Mouse (Mus musculus) urinary bladder, adult 2 months (tissue): ENCODE measurements at regions not wholly inside any gene's neighbourhood (a gene's known extent, or its start where the extent isn't known, plus 50 kb on each side); places are given as distances from the start of the nearest gene placed in this dataset.

Experiments
- DNase-seq: peaks from one replicate; pipeline ENCODE4 v3.0.0; 2022; ENCODE audit warnings: low spot score

DNA sequence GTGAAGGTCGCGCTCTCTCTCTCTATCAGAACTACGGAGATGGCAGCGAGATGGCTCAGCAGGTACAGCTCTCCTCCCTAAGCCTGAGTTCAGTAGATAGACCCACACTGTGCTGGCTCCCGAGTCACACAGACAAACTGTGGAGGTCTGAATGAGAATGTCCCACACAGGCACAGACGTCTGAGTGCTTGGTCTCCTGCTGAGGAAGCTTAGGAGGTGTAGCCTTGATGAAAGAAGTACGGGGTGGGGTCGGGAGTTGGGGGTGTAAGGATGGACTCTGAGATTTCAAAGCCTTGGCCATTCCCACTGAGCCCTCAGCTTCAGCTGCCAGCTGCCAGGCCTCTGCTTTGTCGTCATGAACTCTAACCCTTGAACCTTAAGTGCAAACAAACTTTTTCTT lies 134.2 kb upstream of the Foxn2 start:
- no peak for DNase-seq

DNA sequence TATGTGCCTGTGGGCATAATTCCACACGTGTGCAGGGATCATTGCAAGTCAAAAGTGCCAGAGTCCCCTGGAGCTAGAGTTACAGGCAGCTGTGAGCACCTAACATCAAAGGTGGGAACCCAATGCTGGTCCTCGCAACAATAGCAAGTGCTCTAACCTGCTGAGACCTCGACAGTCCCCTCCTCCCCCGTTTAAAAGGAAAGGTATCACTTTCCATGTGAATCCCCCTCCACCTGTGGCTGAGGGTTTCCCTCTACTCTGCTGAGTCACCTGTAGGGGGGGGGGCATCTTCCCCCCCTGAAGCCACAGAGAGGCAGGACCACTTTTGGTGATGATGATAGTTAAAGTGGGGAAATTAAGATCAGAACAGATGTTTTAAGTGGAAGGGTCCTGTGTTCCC lies 133.4 kb upstream of the Foxn2 start:
- no peak for DNase-seq

DNA sequence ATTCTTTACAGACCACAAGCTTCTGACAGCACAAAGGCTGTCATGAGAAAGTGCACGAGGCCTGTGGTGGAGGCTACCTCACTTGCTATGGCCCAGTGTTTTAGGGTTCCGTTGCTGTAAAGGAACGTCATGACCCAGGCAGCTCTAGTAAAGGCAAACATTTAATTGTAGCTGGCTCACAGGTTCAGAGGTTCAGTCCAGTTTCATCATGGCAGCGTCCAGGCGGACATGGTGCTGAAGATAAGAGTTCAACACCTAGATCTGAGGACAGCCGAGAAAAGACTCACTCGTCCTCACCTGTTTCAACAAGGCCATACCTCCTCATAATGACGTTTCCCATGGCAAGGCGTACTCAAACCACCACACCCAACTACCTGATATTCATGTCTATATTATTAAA lies 132.7 kb upstream of the Foxn2 start:
- DNase-seq, result no peak

DNA sequence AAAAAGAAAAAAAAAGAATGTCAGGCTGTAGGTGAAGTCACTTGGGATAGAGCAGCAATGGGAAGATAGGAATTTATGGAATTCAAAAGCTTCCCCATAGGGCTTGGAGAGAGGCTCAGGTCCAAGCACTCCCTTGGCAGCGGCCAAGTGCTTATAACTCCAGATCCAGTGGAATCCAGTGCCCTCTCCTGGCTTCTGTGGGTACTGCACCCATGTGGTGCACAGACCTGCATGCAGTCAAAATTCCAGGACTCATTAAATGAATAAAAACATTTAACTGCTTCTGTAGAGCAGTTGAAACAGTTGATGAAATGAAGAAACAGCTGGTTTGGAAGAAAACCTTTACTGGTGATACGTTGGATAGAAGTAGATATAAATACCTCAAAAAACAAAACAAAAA lies 127.6 kb upstream of the Foxn2 start:
- DNase-seq, result no peak

DNA sequence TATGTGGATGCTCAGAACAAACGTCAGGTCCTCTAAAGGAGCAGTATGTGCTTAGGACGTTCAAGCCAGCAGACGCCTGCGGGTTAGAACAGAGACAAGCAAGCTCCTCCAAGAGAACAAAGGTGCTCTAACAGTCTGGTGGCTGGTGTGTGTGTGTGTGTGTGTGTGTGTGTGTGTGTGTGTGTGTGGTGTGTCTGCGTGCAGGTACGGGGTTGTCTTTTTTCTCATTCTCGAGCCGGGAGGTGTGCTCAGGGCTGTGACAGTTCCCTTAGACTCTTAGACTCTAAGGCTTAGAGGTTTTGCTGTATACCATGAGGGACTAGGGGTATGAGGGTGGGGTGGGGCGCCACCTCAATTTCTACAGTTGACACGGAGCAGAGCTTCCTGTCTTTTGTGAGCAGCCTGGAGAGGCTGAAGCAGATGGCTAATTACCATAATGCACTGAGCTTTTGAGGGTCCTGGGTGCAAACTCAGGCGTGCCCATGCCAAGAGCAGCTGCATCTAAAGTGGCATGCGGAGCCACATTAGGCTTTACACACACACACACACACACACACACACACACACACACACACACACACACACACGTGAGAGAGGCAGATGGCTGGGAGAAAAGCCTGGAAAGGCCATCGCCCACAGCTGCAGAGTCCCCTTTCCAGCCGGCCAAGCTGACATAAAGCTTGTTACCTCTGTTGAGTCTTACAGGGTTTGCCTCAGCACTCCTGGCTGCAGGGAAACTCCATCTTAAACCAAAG lies 124.1 kb upstream of the Foxn2 start:
- no peak for DNase-seq

GRCm38 (mm10) chr17:88317311-88317710 lies 123.2 kb upstream of the Foxn2 start:
- no peak for DNase-seq

GRCm38 (mm10) chr17:88317806-88318205 lies 122.7 kb upstream of the Foxn2 start:
- no peak for DNase-seq

DNA sequence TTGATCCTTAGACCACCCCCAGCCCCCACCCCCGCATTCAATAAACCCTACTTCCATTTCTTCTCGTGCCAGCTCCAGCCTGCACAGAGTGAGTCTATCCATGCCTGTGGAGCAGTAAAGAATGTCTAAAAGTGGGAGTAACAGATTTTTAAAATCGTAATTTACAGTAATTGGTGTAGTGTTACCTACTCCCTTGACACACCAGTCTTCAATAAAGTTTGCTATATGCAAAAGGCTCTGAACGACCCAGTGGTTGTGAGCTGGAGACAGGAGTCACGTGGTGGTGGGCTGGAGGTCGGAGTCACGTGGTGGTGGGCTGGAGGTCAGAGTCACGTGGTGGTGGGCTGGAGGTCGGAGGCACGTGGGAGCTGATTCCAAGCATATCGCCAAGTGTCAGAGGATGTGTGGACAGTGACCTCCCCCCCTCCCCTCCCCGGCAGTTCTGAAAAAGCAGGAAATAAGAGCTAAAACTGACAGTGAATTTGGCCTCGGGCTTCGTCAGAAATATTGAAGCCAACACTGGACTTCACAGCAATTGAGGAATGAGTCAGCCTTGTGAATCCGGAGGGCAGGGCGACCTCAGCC lies 122.2 kb upstream of the Foxn2 start:
- no peak for DNase-seq

GRCm38 (mm10) chr17:88318936-88319335 lies 121.6 kb upstream of the Foxn2 start:
- no peak for DNase-seq

DNA sequence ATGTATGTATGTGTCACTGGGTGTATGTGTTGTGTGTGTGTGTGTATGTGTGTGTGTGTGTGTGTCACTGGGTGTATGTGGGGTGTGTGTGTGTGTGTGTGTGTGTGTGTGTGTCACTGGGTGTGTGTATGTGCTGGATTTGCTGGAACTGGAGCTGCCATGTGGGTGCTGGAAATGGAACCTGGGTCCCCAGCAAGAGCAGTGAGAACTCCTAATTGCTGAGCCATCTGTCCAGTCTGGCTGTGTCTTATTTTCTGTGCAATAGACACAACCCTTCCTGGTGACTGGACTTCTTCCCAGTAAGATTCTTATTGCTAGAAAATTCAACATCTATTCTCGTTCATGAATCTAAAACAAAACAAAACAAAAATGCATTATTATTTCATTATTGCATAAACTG lies 119.8 kb upstream of the Foxn2 start:
- DNase-seq, result no peak

GRCm38 (mm10) chr17:88325326-88325909 lies 115.1 kb upstream of the Foxn2 start:
- no peak for DNase-seq

GRCm38 (mm10) chr17:88325910-88326739 lies 114.4 kb upstream of the Foxn2 start:
- no peak for DNase-seq

DNA sequence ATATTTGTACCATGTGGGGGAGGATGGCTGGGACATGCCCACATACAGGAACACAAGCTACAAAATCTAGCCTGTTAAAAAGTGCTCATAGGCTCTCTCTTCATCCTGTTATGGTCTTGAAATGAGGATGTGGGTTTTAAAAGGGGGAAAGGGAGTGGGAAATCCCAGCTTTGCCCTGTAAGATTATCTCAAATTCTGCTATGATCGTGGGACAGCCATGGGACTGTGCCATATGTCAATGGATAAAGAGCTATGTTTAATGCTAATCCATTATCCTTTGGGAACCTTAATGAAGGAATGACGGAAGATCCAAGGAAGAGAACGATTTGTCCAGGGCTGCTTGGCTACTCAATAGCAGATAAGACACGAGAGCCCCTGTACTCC lies 113.8 kb upstream of the Foxn2 start:
- DNase-seq, result no peak

DNA sequence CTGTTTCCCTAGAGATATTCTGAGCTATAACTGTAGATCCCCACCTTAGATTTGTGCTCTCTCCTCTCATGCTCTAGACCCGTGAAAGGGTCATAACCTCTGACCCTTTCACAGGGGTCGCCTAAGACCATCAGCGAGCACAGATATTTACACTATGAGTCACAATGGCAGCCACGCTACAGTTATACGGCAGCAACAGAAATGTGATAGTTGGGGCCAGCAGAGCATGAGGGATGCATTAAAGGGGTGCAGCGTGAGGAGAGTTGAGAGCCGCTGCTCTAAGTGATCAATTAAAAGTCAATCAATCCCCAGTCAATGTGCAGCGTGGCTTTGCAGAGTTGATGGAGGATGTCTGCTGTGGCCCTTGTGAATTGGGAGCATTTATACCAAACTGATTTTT lies 112.7 kb upstream of the Foxn2 start:
- no peak for DNase-seq

GRCm38 (mm10) chr17:88328807-88329206 lies 111.7 kb upstream of the Foxn2 start:
- no peak for DNase-seq

DNA sequence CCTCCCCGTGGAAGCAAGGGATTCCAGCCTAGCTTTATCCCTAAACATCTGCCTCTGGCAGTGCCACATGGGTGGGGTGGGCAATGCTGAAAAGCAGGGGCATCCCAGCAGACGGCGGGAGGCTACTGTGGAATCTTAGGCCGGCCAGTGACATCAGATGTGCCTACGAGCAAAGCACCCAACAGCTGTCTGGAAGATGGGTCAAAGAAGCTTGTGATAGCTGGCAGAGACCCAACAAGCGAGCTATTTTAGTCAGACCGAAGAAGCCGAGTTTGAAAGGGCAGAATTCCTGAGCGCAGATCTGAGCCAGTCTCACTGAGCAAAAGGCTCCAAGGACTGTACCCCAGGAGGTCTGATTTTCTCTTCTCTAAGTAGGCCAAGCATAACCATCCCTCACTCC lies 110.8 kb upstream of the Foxn2 start:
- DNase-seq, result no peak

DNA sequence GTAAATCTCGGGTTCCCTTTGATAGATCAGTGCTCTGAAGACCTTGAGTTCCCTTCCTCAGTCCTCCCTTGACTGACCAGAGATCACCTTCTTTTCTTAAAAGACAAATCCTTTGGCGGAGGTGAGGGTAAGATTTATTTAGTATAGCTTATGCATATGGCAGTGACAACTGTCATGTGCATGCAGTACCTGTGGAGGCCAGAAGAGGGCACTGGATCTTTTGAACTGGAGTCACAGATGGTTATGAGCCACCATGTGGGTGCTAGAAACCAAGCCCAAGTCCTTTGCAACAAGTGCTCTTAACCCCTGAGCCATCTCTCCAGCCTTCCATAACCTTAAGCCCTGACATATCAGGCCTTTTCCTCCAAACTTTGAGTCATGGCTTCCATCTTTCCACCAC lies 110.4 kb upstream of the Foxn2 start:
- no peak for DNase-seq

DNA sequence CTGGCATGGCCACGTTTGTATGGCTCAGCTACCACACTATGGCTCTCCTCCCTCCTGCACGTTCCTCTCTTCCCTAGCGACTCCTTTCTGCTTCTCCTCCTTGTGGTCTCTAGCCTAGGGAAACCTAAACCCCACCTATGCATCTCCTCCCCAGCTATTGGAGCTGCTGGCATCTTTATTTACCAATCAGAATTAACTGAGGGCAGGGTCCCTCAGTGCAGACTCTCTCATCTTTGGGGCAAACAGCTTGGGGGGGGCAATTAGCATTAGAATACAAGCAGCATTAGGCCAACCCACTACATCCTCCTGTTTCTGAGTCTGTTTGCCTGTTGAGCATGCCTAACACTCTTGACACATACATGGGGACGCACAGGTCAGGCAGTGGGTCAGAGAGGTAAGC lies 106.7 kb upstream of the Foxn2 start:
- no peak for DNase-seq

DNA sequence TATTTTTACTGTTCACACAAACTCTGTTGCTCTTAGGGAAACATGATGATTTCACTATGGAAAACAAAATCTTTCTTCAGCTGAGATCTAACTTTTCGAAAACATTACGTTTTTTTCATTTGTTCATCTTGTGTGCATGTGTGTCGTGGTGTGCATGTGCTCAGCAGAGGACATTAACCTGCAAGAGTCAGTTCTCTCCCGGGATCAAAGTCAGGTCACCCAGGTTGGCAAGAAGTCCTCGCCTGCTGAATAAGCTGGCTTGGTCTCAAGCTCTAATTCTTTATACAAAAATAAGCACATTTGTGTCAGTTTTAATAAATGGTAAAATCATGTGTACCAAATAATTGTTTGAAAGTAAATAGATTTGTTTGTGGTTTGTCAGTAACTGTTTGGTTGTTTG lies 105.2 kb upstream of the Foxn2 start:
- DNase-seq, result no peak

DNA sequence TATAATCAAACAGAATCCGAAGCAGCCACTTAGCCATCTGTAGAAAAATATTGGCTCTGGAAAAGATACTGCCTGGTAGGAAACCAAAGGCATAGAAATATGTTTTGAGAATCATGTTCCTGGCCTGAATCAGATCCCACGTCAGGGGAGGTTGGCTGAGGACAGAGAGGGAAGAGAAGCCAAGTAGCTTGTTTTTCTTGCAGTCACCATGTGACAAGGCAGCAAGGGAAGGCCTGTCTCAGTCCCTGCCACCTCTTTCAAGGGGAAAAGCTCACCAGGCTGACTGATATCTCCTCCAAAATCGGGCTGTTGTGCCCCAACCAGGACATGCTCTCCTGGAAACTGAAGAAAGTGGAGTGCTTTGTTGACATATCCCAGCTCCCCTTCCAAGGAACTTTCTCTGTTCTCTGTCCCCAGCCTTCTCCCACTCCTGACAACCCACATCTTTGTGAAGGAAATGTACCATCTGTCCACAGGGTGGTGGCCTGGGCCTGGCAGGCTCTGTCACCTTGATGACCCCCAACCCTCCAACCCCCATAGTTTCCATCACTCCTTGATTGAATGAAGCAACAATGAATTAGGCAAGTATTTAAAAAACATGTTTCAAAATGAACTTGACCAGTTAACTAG lies 104.3 kb upstream of the Foxn2 start:
- no peak for DNase-seq

- DNase-seq, result no peak
Measured at GRCm38 (mm10) chr17:88337649-88338404, 102.7 kb upstream of the Foxn2 start.
